In the genomic region with DNA sequence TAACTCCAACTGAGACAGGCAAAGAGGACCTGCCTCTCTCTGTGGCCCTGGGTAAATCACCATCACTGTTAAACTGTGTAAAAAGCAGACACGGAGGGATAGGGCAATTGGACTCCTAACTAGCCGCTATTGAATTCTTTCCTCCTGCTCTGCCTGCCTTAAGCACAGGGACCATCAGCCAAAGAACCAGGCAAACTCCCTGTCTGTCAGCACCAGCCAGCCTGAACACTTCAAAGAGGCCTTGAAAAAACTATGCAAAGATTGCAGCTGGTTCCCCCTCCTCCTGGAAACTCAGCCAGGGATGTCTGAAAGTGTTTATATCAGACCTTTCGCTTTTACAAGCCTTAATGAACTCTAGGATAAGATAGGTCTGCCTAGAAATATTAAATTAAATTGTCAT, we compare ENCODE assay signal across 14 mouse cellular contexts. TPM values are rescaled to one million over a fixed set of nuclear protein-coding genes. Genes with fewer than 3 reads are reported as not detected.
DNase-seq lines count a peak whose midpoint lies in the region; ATAC-seq and TF ChIP-seq lines count a peak whose summit lies in the region.
"Had no signal": no experiment of that assay in that cellular context is flagged by ENCODE, and none has a peak within 500 bp of the region (broad histone marks: within the 10 kb centered on the region; RNA-seq: fewer than 3 reads in every experiment).

No protein-coding gene starts in this region.

- peaks cover 10% of the 10 kb centered on the region for H3K27me3 ChIP-seq in forebrain, embryonic 12.5 days
- 0 out of 2 replicates have a peak, but pooled peaks cover 3% of the 10 kb centered on the region for H3K27me3 ChIP-seq in forebrain, embryonic 16.5 days (replicated peaks; ENCODE audit: control insufficient read depth, insufficient read depth, low read length)
- no peaks in the 10 kb centered on the region for H3K27me3 ChIP-seq in kidney, postnatal 0 days (ENCODE audit: insufficient read depth, low read length)
- peaks cover 17% of the 10 kb centered on the region for H3K27me3 ChIP-seq in kidney, embryonic 15.5 days
- peaks cover 4% of the 10 kb centered on the region; the same call in 1 of the 2 replicates for H3K27me3 ChIP-seq in embryonic facial prominence, embryonic 14.5 days (replicated peaks; ENCODE audit: control insufficient read depth, insufficient read depth, low read length)

- no peak overlapping the region for H3K4me3 ChIP-seq in forebrain, embryonic 12.5 days (replicated peaks)
- no peak overlapping the region for H3K4me3 ChIP-seq in forebrain, embryonic 16.5 days (replicated peaks; ENCODE audit: low read length)
- H3K4me3 ChIP-seq in kidney, postnatal 0 days (replicated peaks; ENCODE audit: low read depth, low read length), result no peak overlapping the region
- H3K4me3 ChIP-seq in kidney, embryonic 15.5 days (replicated peaks), result no peak overlapping the region
- H3K4me3 ChIP-seq in embryonic facial prominence, embryonic 14.5 days (ENCODE audit: low read depth, low read length), result no peak overlapping the region
- H3K4me3 ChIP-seq: megakaryocyte, embryonic 14.5 days had no signal

- no peak overlapping the region for H3K4me2 ChIP-seq in forebrain, embryonic 12.5 days
- H3K4me2 ChIP-seq in forebrain, embryonic 16.5 days (ENCODE audit: low read length), result no peak overlapping the region
- no peak overlapping the region for H3K4me2 ChIP-seq in kidney, postnatal 0 days (ENCODE audit: low read length)
- no peak overlapping the region for H3K4me2 ChIP-seq in kidney, embryonic 15.5 days
- no peak overlapping the region for H3K4me2 ChIP-seq in embryonic facial prominence, embryonic 14.5 days (ENCODE audit: low read depth, low read length)

- WGBS in forebrain, embryonic 12.5 days, result 21% methylated on average over 3 of the region's 3 CpGs
- 21% methylated on average over 3 of the region's 3 CpGs for WGBS in forebrain, embryonic 16.5 days
- WGBS in kidney, postnatal 0 days, result 26% methylated on average over 3 of the region's 3 CpGs
- 24% methylated on average over 3 of the region's 3 CpGs for whole genome bisulfite sequencing in kidney, embryonic 15.5 days
- WGBS in embryonic facial prominence, embryonic 14.5 days, result 21% methylated on average over 3 of the region's 3 CpGs

- no peak for ATAC-seq in forebrain, embryonic 12.5 days (ENCODE audit: low FRiP score)
- ATAC-seq in forebrain, embryonic 16.5 days, result no peak
- ATAC-seq in kidney, postnatal 0 days (replicated peaks; ENCODE audit: low FRiP score, low read depth), result no peak
- no peak for ATAC-seq in kidney, embryonic 15.5 days (replicated peaks; ENCODE audit: low FRiP score)
- ATAC-seq in embryonic facial prominence, embryonic 14.5 days (ENCODE audit: low read depth), result no peak
- ATAC-seq: liver, postnatal 0 days had no signal

- peaks cover 12% of the 10 kb centered on the region for H3K4me1 ChIP-seq in forebrain, embryonic 12.5 days
- H3K4me1 ChIP-seq in forebrain, embryonic 16.5 days (replicated peaks; ENCODE audit: control insufficient read depth, insufficient read depth, low read length), result peaks cover 6% of the 10 kb centered on the region
- H3K4me1 ChIP-seq in kidney, postnatal 0 days (replicated peaks; ENCODE audit: insufficient read depth, low read length), result no peaks in the 10 kb centered on the region
- H3K4me1 ChIP-seq in kidney, embryonic 15.5 days, result peaks cover 7% of the 10 kb centered on the region; the same call in 1 of the 2 replicates
- peaks cover 6% of the 10 kb centered on the region for H3K4me1 ChIP-seq in embryonic facial prominence, embryonic 14.5 days (ENCODE audit: control insufficient read depth, insufficient read depth, low read length)

- H3K27ac ChIP-seq in forebrain, embryonic 12.5 days, result peak overlapping the region; percentile 59; the same call in 1 of the 2 replicates
- H3K27ac ChIP-seq in forebrain, embryonic 16.5 days (ENCODE audit: low read length), result no peak overlapping the region
- no peak overlapping the region for H3K27ac ChIP-seq in kidney, postnatal 0 days
- H3K27ac ChIP-seq in kidney, embryonic 15.5 days, result no peak overlapping the region
- no peak overlapping the region for H3K27ac ChIP-seq in embryonic facial prominence, embryonic 14.5 days (replicated peaks; ENCODE audit: low read depth, low read length)

- no peaks in the 10 kb centered on the region; the same call in 1 of the 2 replicates for H3K36me3 ChIP-seq in forebrain, embryonic 12.5 days (replicated peaks)
- H3K36me3 ChIP-seq in forebrain, embryonic 16.5 days (ENCODE audit: control insufficient read depth, insufficient read depth), result no peaks in the 10 kb centered on the region
- H3K36me3 ChIP-seq in kidney, postnatal 0 days (ENCODE audit: insufficient read depth, low read length), result no peaks in the 10 kb centered on the region
- H3K36me3 ChIP-seq in kidney, embryonic 15.5 days, result peaks cover 5% of the 10 kb centered on the region; the same call in 1 of the 2 replicates
- peaks cover 4% of the 10 kb centered on the region; the same call in 1 of the 2 replicates for H3K36me3 ChIP-seq in embryonic facial prominence, embryonic 14.5 days (ENCODE audit: control insufficient read depth, insufficient read depth, low read length)

- no peak overlapping the region for H3K9ac ChIP-seq in forebrain, embryonic 12.5 days
- no peak overlapping the region for H3K9ac ChIP-seq in forebrain, embryonic 16.5 days (replicated peaks; ENCODE audit: low read depth, low read length)
- no peak overlapping the region for H3K9ac ChIP-seq in kidney, postnatal 0 days (ENCODE audit: low read depth, low read length)
- H3K9ac ChIP-seq in kidney, embryonic 15.5 days, result no peak overlapping the region
- H3K9ac ChIP-seq in embryonic facial prominence, embryonic 14.5 days (ENCODE audit: low read depth, low read length), result no peak overlapping the region
- H3K9ac ChIP-seq: liver, postnatal 0 days had no signal

- TF ChIP-seq CTCF in kidney, postnatal 0 days (IDR thresholded peaks at IDR 0.05; ENCODE audit: low read depth), result no peak

- DNase-seq in kidney, postnatal 0 days (ENCODE audit: low spot score), result peak; percentile 35
- DNase-seq in Muller cell, postnatal 12 days (ENCODE audit: inconsistent ontology term), result peak; percentile 39
- DNase-seq in embryonic facial prominence, embryonic 14.5 days (ENCODE audit: low spot score), result peak; percentile 21
- no peak for DNase-seq in spleen, adult 18-20 months
- no peak for DNase-seq in right cerebral cortex, postnatal 36 days (ENCODE audit: low spot score in 2 of 2)
- DNase-seq: adrenal gland, postnatal 36 days; cerebellum, postnatal 14 days; heart, adult 18-20 months; liver, postnatal 0 days; right cerebral cortex, postnatal 25 days had no signal

- no peaks in the 10 kb centered on the region for H3K9me3 ChIP-seq in forebrain, embryonic 12.5 days
- H3K9me3 ChIP-seq in forebrain, embryonic 16.5 days (ENCODE audit: control insufficient read depth, low read length), result no peaks in the 10 kb centered on the region
- no peaks in the 10 kb centered on the region for H3K9me3 ChIP-seq in kidney, postnatal 0 days (replicated peaks; ENCODE audit: low read length)
- H3K9me3 ChIP-seq in kidney, embryonic 15.5 days (replicated peaks), result no peaks in the 10 kb centered on the region
- H3K9me3 ChIP-seq in embryonic facial prominence, embryonic 14.5 days (ENCODE audit: control insufficient read depth, low read length), result no peaks in the 10 kb centered on the region
- H3K9me3 ChIP-seq: megakaryocyte, embryonic 14.5 days had no signal

RNA-seq across cellular contexts. Expression of a gene that starts 4.5 kb away (rescaled TPM):
- polyA plus RNA-seq in forebrain, embryonic 12.5 days (2016; fragmentation: Nextera tagmentation; extraction: Ambion mirVana), result 632 and 641 TPM in 2 replicates
- 522 and 568 TPM in 2 replicates for polyA plus RNA-seq in forebrain, embryonic 16.5 days (2015; fragmentation: Nextera tagmentation; extraction: Ambion mirVana)
- polyA plus RNA-seq in kidney, postnatal 0 days (2015; fragmentation: Nextera tagmentation; extraction: Ambion mirVana), result 430 and 466 TPM in 2 replicates
- 442 and 450 TPM in 2 replicates for polyA plus RNA-seq in kidney, embryonic 15.5 days (2015; fragmentation: Nextera tagmentation; extraction: Ambion mirVana)
- 391 and 421 TPM in 2 replicates for polyA plus RNA-seq in embryonic facial prominence, embryonic 14.5 days (2014; fragmentation: Nextera tagmentation; extraction: Ambion mirVana)

RNA-seq across cellular contexts. Expression of a gene that starts 29.7 kb away (rescaled TPM):
- polyA plus RNA-seq in forebrain, embryonic 12.5 days (2016; fragmentation: Nextera tagmentation; extraction: Ambion mirVana), result 411 and 412 TPM in 2 replicates
- polyA plus RNA-seq in forebrain, embryonic 16.5 days (2015; fragmentation: Nextera tagmentation; extraction: Ambion mirVana), result 290 and 303 TPM in 2 replicates
- polyA plus RNA-seq in kidney, postnatal 0 days (2015; fragmentation: Nextera tagmentation; extraction: Ambion mirVana), result 579 and 580 TPM in 2 replicates
- polyA plus RNA-seq in kidney, embryonic 15.5 days (2015; fragmentation: Nextera tagmentation; extraction: Ambion mirVana), result 477 and 518 TPM in 2 replicates
- polyA plus RNA-seq in embryonic facial prominence, embryonic 14.5 days (2014; fragmentation: Nextera tagmentation; extraction: Ambion mirVana), result 553 and 556 TPM in 2 replicates

RNA-seq across cellular contexts. Expression of a gene that starts 59.2 kb away (rescaled TPM):
- polyA plus RNA-seq in forebrain, embryonic 12.5 days (2016; fragmentation: Nextera tagmentation; extraction: Ambion mirVana), result 131 and 138 TPM in 2 replicates
- 176 and 223 TPM in 2 replicates for polyA plus RNA-seq in forebrain, embryonic 16.5 days (2015; fragmentation: Nextera tagmentation; extraction: Ambion mirVana)
- polyA plus RNA-seq in kidney, postnatal 0 days (2015; fragmentation: Nextera tagmentation; extraction: Ambion mirVana), result 53.0 and 54.7 TPM in 2 replicates
- 75.9 and 81.6 TPM in 2 replicates for polyA plus RNA-seq in kidney, embryonic 15.5 days (2015; fragmentation: Nextera tagmentation; extraction: Ambion mirVana)
- 131 and 140 TPM in 2 replicates for polyA plus RNA-seq in embryonic facial prominence, embryonic 14.5 days (2014; fragmentation: Nextera tagmentation; extraction: Ambion mirVana)

RNA-seq across cellular contexts. Expression of a gene that starts 60.0 kb away (rescaled TPM):
- 0.76 and 1.5 TPM in 2 replicates for polyA plus RNA-seq in forebrain, embryonic 12.5 days (2016; fragmentation: Nextera tagmentation; extraction: Ambion mirVana)
- 2.1 and 2.3 TPM in 2 replicates for polyA plus RNA-seq in forebrain, embryonic 16.5 days (2015; fragmentation: Nextera tagmentation; extraction: Ambion mirVana)
- 0.16 TPM in 1 of 2 replicates, not detected in the other for polyA plus RNA-seq in kidney, postnatal 0 days (2015; fragmentation: Nextera tagmentation; extraction: Ambion mirVana)
- polyA plus RNA-seq in kidney, embryonic 15.5 days (2015; fragmentation: Nextera tagmentation; extraction: Ambion mirVana), result 10.7 and 23.2 TPM in 2 replicates
- 271 and 420 TPM in 2 replicates for polyA plus RNA-seq in embryonic facial prominence, embryonic 14.5 days (2014; fragmentation: Nextera tagmentation; extraction: Ambion mirVana)

Comparison
In these comparisons a context has a peak if more than half of its experiments do, and no peak if none do; other contexts are left out.
1. DNase-seq: peak in kidney, postnatal 0 days (single experiment), Muller cell, postnatal 12 days (single experiment) and embryonic facial prominence, embryonic 14.5 days (single experiment); none in spleen, adult 18-20 months (0 of 2) and right cerebral cortex, postnatal 36 days (0 of 2).